Mouse (Mus musculus) midbrain, embryonic 10.5 days (tissue): ENCODE results near the gene Slc7a14. TPM values are rescaled to one million over a fixed set of nuclear protein-coding genes. Genes with fewer than 3 reads are reported as not detected.
A peak's percentile ranks its signal among the peaks of the same experiment; 100 is the strongest.
"Not testable (repeated sequence)": the region's sequence is repeated elsewhere in the genome, so short reads cannot be mapped to it uniquely, and the experiment has no call there.

Experiments
- DNase-seq: peaks from one replicate; pipeline ENCODE4 v3.0.0-alpha.2; 2017; ENCODE audit warnings: low spot score
- H3K27ac ChIP-seq: fragments of 300-500 bp; sonication (generic); replicated peaks from 2 replicates; pipeline ENCODE4 v1.5.1; 2016; ENCODE audit warnings: mild to moderate bottlenecking
- H3K27me3 ChIP-seq: fragments of 300-500 bp; sonication (generic); 2 replicates; pipeline ENCODE4 v1.6.1; 2016; ENCODE audit warnings: low read depth, mild to moderate bottlenecking; ENCODE audit not compliant: poor library complexity, severe bottlenecking
- H3K36me3 ChIP-seq: fragments of 300-500 bp; sonication (generic); 2 replicates; pipeline ENCODE4 v1.6.1; 2016; ENCODE audit warnings: mild to moderate bottlenecking, moderate library complexity
- H3K4me1 ChIP-seq: fragments of 300-500 bp; sonication (generic); 2 replicates; pipeline ENCODE4 v1.6.1; 2016
- H3K4me3 ChIP-seq: fragments of 300-500 bp; sonication (generic); 2 replicates; pipeline ENCODE4 v1.5.1; 2016; ENCODE audit warnings: mild to moderate bottlenecking, moderate library complexity
- H3K9me3 ChIP-seq: fragments of 300-500 bp; sonication (generic); replicated peaks from 2 replicates; pipeline ENCODE4 v1.6.1; 2016; ENCODE audit warnings: mild to moderate bottlenecking
- WGBS: fragments of 180-500 bp; shearing (Covaris S2); methylation state at CpG from one replicate; pipeline ENCODE4 v1.1.7; 2016; 5-methylcytosine and 5-hydroxymethylcytosine counted together
- polyA plus RNA-seq: library from polyadenylated mRNA; unstranded; fragments of >200 nt; fragmentation: Nextera tagmentation; extraction: Ambion mirVana; gene quantifications from 2 replicates; pipeline ENCODE4 v1.2.1, GENCODE M21; 2016

Gene Slc7a14
- polyA plus RNA-seq, 1 experiment from 2014 or later = 0.39 TPM

DNA sequence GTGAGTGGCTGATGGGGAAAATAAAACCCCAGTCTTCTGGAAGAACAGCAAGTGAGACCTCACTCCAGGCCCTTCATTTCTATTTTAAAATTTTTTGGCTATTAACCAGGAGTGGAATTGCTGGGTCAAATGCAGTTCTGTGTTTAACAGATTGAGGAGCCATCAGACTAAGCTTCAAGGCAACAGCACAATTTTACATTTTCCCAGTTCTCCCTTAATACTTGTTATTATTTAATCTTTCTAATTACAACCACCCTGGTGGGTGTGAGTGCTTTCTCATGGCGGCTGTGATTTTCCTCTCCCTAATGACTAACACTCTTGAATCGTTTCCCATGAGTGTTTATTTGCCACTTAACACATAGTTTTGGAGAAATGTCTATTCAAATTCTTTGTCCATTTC is 29.1 kb downstream of the Slc7a14 start:
- Histone ChIP-seq H3K27ac (no peak overlapping the region), H3K27me3 (no peaks in the 10 kb centered on the region), H3K36me3 (no peaks in the 10 kb centered on the region), H3K4me1 (no peaks in the 10 kb centered on the region), H3K9me3 (no peaks in the 10 kb centered on the region), H3K4me3 (no peak overlapping the region)
- DNase-seq = no peak
- 79% methylated on average over 2 of the region's 2 CpGs for WGBS

DNA sequence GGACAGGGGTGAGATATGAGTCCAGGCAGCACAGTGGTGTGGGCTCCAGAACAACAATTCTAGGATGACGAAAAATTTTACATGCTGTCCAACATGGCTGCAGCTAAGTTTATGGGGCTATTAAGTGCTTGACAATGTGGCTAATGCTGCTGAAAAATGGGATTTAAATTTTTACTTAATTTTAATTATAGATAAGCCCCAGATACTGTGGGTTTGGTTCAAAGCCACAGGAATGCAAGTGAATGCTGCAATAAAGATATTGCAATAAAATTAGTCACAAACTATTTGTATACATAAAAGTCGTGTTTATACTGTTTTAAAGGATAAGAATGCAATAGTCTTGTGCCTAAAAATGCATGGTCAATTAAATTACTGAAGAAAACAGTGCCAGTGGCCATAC is 35.3 kb downstream of the Slc7a14 start:
- no peaks in the 10 kb centered on the region for H3K9me3 ChIP-seq
- H3K27ac ChIP-seq = no peak overlapping the region
- no peaks in the 10 kb centered on the region for H3K4me1 ChIP-seq
- no peaks in the 10 kb centered on the region for H3K36me3 ChIP-seq
- WGBS = 76% methylated on average over 2 of the region's 2 CpGs
- H3K27me3 ChIP-seq = no peaks in the 10 kb centered on the region
- no peak overlapping the region for H3K4me3 ChIP-seq
- no peak for DNase-seq

DNA sequence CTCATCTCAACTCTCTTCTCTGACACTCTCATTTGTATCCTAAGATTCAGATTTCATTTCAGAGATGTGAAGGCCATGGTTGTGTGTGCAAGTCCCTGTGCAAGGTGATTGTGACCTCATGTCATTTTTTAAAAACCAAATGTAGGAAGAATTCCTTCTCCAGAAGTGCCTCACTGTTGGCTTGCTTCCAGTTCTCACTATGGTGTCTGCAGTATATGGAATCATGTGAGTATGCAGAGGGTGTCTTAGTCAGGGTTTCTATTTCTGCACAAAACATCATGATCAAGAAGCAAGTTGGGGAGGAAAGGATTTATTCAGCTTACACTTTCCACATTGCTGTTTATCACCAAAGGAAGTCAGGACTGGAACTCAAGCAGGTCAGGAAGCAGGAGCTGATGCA is 36.9 kb downstream of the Slc7a14 start:
- H3K36me3 ChIP-seq, DNase-seq, H3K27me3 ChIP-seq, H3K9me3 ChIP-seq, H3K4me3 ChIP-seq, H3K4me1 ChIP-seq, H3K27ac ChIP-seq: not testable (repeated sequence)

DNA sequence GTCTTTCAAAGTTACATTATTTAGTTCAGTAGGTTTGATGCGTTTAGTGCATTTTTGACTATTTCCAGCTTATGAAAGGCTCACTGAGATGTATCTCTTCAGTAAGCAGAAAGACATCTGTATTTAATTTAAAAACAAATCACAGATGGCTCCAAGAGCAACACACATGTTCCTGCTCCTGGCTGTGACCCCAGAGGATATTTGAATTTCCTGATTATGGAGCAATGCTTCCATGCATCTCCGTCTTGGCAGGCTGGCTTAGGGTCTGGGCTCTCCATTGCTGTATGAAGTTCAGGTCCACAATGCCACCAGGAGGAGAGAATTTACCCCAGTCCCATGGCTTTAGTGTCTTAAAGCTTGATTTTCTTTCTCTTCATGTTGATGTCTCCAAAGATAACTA is 37.5 kb downstream of the Slc7a14 start:
- DNase-seq = no peak
- 73% methylated on average over 2 of the region's 2 CpGs for WGBS
- no peaks in the 10 kb centered on the region for H3K36me3 ChIP-seq
- no peaks in the 10 kb centered on the region for H3K9me3 ChIP-seq
- H3K4me1 ChIP-seq = peaks cover 8% of the 10 kb centered on the region
- no peak overlapping the region for H3K27ac ChIP-seq
- no peaks in the 10 kb centered on the region for H3K27me3 ChIP-seq
- no peak overlapping the region for H3K4me3 ChIP-seq

DNA sequence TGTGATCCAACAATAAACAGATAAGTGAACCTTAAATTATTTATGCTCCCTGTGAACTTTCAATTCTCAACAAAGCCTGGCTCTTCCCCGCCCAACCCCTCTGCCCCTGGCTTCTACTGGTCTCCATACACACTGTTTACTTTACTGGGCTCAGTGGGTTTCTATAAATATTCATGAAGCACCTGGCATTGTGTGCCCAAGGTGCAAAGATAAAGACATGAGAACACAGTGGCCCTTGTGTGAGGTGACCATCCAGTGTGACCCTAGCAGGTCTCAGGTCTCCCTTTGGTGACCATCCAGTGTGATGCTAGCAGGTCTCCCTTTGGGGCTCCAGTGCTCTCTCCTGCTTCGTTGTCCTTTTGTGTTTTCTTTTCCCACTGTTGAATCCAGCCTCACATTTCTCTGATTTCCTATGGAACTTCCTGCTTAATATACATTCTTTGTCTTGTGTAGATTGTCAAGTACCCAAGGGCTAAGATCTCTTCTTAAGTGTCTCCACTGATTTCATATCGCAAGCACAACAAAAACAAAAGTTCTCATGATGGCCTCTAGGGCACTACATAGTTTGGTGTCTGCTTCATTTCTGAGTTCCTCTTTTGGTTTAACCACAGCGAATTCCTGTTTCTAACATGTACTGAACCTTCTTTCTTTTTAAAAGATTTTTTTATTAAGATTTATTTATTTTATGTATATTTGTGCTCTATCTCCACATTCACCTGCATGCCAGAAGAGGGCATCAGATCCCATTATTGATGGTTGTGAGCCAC is 40.4 kb downstream of the Slc7a14 start:
- Histone ChIP-seq H3K27me3 (no peaks in the 10 kb centered on the region), H3K4me1 (peaks cover 8% of the 10 kb centered on the region), H3K4me3 (no peak overlapping the region), H3K27ac (no peak overlapping the region), H3K36me3 (no peaks in the 10 kb centered on the region), H3K9me3 (no peaks in the 10 kb centered on the region)
- 69% methylated on average over 4 of the region's 4 CpGs for WGBS
- no peak for DNase-seq

DNA sequence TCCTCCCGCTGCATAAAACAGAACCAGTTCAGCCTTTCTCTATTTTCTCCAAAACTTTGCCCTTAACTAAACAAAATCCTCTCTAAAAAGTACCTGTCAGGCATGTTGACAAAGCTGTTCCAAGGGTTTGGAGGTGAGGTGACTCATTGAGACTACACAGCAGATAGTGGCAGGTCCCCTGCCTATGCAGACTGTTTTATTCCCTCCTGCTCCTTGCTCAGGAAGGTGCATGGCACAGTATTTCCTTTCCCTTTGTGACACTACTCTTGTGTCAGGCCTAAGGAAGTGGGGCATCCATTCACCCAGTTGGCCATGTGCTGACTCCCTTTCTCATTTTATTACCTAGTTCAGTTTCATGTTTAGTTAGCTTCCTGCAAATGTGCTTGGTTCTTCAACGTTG is 42.3 kb downstream of the Slc7a14 start:
- Histone ChIP-seq H3K4me1 (peaks cover 8% of the 10 kb centered on the region), H3K9me3 (no peaks in the 10 kb centered on the region), H3K36me3 (no peaks in the 10 kb centered on the region), H3K27me3 (no peaks in the 10 kb centered on the region), H3K27ac (no peak overlapping the region), H3K4me3 (no peak overlapping the region)
- 89% methylated on average over 2 of the region's 2 CpGs for WGBS
- DNase-seq = no peak

DNA sequence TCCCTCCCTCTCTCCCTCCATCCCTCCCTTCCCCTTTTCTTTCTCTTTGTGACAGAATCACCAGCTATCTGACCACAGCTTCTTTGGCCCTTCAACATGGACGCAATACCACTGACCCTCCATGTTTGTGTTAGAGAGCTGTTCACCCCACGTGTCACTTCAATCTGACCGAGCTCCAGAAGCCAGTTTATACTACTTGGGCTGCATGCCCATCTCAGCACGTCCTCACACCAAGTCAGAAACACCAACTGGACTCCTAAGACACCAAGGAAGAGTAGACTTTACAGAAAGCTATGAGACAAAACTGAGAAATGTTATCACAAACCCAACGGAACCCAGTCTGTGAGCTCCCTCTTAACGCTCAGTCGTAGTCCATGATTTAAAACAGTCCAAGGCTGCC is 43.2 kb downstream of the Slc7a14 start:
- 85% methylated on average over 7 of the region's 7 CpGs for WGBS

DNA sequence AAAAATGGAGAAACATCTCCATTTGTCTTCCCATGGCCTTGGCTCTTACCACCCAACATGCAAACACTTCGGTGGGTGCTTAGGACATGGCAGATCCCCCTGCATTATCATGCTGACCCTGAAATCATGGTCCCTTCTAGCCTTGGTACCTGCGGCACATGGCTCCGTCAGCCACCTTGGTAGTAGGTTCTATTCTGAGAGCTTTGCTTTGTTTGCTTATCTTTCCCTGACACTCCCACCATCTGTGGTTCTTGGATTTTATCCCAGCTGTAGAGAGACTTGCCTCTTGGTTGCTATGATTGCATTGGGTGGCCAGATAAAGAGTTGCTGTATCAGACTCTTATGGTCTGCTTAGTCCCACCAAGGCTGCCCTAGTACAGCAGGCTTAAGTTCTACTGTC is 46.6 kb downstream of the Slc7a14 start:
- no peaks in the 10 kb centered on the region for H3K9me3 ChIP-seq
- DNase-seq = no peak

More for the DNA sequence above, 43.2 kb downstream of the Slc7a14 start:
- Histone ChIP-seq H3K27ac (no peak overlapping the region), H3K4me3 (no peak overlapping the region), H3K27me3 (no peaks in the 10 kb centered on the region), H3K4me1 (peaks cover 8% of the 10 kb centered on the region), H3K9me3 (no peaks in the 10 kb centered on the region), H3K36me3 (no peaks in the 10 kb centered on the region)
- DNase-seq = no peak

DNA sequence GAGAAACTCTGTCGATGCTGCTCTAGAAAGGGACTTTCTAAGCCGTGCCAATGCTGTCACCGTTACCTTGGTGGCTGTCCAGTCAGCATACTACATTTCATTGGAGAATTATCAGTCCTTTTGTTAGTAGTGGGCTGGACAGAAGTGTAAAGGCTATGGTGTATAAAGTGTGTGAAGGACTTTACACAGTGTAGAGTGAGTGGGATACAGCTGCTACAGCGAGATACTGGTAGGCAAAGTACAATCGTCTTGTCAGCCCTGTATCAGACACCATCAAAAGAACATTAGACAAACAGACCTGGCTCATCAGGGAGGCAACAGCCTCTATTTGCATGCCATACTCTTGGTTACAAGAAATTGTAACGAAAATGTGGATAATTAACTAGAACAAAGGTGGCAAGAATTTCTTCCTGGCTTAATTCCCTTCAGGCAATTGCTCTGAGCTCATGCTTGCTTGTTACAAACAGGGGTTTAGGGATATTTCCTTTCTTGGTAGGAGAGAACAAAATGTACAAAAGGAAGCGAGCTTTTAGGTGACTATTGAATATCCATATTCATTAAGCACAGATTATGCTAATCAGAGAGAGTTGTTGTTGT is 48.7 kb downstream of the Slc7a14 start:
- H3K4me1 ChIP-seq = peaks cover 19% of the 10 kb centered on the region
- peak overlapping the region; percentile 77; the same call in 1 of the 2 replicates for H3K27ac ChIP-seq
- 74% methylated on average over 7 of the region's 7 CpGs for WGBS
- H3K4me3 ChIP-seq = no peak overlapping the region
- H3K27me3 ChIP-seq = no peaks in the 10 kb centered on the region
- DNase-seq = no peak
- no peaks in the 10 kb centered on the region for H3K9me3 ChIP-seq
- H3K36me3 ChIP-seq = no peaks in the 10 kb centered on the region

More for the DNA sequence above, 46.6 kb downstream of the Slc7a14 start:
- H3K27ac ChIP-seq = no peak overlapping the region
- WGBS = 92% methylated on average over 3 of the region's 3 CpGs
- H3K4me1 ChIP-seq = peaks cover 19% of the 10 kb centered on the region
- no peaks in the 10 kb centered on the region for H3K27me3 ChIP-seq
- H3K4me3 ChIP-seq = no peak overlapping the region
- H3K36me3 ChIP-seq = no peaks in the 10 kb centered on the region

DNA sequence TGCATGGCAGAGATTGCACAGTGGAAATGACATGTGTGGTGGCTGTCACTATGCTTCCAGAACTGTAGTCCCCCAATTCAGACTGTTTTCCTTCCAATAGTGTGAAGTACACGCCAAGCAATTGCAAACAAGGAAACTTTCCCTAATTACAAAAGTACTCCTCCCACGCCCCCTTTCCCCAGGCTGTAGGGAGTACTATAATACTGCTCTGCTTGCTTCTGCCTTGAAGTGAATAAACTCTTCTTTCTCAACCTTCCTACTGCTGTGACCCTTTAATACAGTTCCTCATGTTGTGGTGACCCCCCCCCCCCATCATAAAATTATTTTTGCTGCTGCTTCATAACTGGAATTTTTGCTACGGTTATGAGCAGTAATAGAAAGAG is 49.2 kb downstream of the Slc7a14 start:
- no peaks in the 10 kb centered on the region for H3K9me3 ChIP-seq
- peaks cover 19% of the 10 kb centered on the region for H3K4me1 ChIP-seq
- WGBS = 59% methylated on average over 3 of the region's 3 CpGs
- no peak for DNase-seq
- no peaks in the 10 kb centered on the region for H3K36me3 ChIP-seq
- H3K4me3 ChIP-seq = no peak overlapping the region
- H3K27me3 ChIP-seq = no peaks in the 10 kb centered on the region
- H3K27ac ChIP-seq = peak overlapping the region; percentile 77

DNA sequence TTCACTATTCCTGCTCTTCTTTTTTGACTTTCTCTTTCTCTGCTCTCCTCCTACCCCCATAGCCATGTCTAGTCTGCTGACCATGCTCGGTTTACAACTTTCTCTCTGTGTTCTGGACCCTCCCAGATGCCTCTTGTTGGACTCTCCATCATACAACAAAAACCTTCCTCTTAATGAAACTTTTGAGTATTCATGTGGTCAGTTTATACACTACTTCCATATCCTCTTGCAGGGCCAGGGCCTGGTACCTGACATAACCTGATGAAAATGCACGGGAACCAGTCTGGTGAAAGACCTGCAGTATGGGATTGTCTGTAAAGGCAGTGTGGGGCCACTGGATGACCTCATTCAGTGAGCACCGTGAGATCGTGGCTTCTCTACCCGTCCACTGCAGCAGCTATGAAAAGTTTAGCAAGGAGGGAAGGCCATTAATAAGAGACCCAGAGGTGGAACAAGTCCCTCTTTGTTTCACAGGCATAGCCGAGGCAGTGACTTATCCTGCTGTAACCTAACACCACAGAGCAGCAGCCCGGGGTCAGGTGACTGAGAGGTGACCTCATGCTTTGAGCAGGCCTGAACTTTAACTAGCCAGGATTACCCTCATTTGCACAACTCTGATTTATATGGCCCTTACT is 49.7 kb downstream of the Slc7a14 start:
- Histone ChIP-seq H3K9me3 (no peaks in the 10 kb centered on the region), H3K4me1 (peaks cover 19% of the 10 kb centered on the region), H3K36me3 (no peaks in the 10 kb centered on the region), H3K27ac (peak overlapping the region; percentile 77), H3K4me3 (no peak overlapping the region), H3K27me3 (no peaks in the 10 kb centered on the region)
- DNase-seq = peak; percentile 66
- WGBS = 27% methylated on average over 7 of the region's 7 CpGs

DNA sequence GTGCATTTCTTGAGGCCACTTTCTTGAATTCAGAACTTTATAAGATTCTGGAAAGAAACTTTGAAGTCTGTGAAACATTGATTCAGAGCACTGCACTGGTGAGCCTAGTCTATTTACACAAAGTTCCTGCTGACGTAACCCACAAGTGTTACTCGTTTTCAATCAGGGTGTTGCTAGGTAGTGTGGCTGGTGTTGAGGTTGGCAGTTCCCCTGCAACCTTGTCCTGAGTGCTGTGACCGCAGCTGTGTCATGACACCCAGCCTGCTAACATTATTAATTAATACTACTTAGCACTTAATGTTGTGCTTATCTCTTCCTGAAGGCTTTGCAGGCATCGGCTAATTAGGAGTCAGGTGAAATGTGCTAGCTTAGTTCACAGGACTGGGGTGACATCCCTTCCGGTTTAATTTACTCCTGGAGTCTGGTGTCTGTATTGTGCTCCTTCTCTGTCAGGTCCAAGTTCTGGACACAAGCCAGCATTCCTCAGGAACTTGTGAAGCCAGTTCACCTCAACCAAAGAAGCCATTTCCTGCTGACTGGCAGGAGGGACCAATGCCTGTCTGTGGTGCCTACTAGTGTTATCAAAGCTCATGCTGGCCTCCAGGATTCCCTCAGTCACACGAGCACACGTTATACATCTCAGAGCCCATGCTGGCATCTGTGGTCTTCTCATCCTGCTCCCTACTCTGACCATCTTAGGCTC is 50.5 kb downstream of the Slc7a14 start:
- 84% methylated on average over 7 of the region's 7 CpGs for WGBS
- Histone ChIP-seq H3K4me3 (no peak overlapping the region), H3K9me3 (no peaks in the 10 kb centered on the region), H3K4me1 (peaks cover 19% of the 10 kb centered on the region), H3K27me3 (no peaks in the 10 kb centered on the region), H3K27ac (peak overlapping the region; percentile 77), H3K36me3 (no peaks in the 10 kb centered on the region)
- no peak for DNase-seq

DNA sequence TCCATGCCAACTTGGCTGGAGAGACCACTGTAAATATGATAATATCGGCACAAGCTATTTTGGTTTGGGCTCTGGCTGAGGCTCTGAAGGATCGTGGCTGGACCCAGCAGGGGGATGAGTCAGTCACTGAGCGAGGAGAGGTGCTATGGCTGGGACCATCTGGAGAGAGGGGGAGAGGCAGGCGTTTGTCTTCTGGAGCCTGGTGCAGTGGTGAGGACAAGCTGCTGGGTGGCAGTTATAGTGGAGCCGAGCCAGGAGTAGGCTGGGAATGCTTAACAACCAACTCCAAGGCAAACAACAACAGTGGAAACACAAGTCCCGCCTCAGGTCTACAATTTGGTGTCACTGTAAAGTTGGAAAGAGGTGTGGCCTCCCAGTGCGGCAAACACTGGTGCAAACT is 55.8 kb downstream of the Slc7a14 start:
- WGBS = 78% methylated on average over 7 of the region's 7 CpGs
- H3K4me1 ChIP-seq = no peaks in the 10 kb centered on the region
- H3K4me3 ChIP-seq = no peak overlapping the region
- no peak for DNase-seq
- H3K27ac ChIP-seq = no peak overlapping the region
- H3K36me3 ChIP-seq = no peaks in the 10 kb centered on the region
- H3K27me3 ChIP-seq = no peaks in the 10 kb centered on the region
- no peaks in the 10 kb centered on the region for H3K9me3 ChIP-seq
